Mouse (Mus musculus): ENCODE results near the gene Txn1.

DNA sequence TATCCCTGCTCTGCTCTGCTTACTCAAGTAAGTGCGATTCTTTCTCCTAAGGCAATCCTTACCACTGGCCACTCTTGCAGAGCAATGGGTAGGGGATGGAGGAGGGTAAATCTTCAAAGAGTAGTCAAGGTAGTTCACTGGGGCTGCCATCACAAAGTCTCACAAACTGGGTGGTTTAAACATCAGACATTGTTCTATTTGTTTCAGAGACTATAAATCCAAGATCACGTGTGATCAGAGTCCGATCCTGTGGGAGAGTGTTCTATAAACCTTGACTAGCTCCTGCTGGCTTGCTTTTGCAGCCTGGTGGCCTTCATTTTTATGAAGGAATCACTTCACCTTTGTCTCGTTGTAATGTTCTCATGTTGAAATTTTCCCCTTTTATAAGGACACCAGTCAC is 39.5 kb downstream of the Txn1 start:
- TF ChIP-seq GATA1 (IDR thresholded peaks at IDR 0.05; ENCODE audit: low read length), result no peak
- no peak for TF ChIP-seq TAL1 (IDR thresholded peaks at IDR 0.05; ENCODE audit: low read length)
